Mouse (Mus musculus) thymus, adult 18-20 months (tissue): Measurements from ENCODE around the gene Rab9.

Experiments used
- DNase-seq, 2 experiments: peaks; one replicate each; pipeline ENCODE4 v3.0.0; 2022; ENCODE audit warnings: mixed read lengths in 2 of 2

Rab9 gene

GRCm38 (mm10) chrX:166479365-166479983, at the start of gene Rab9:
TSS of gene Rab9 (minus strand) at chrX:166479867.
- DNase-seq = peak; percentile 89 to 90

- DNase-seq = no peak
Measured at GRCm38 (mm10) chrX:166528126-166528525, 48.5 kb upstream of the Rab9 start.

- no peak for DNase-seq
Measured at GRCm38 (mm10) chrX:166525637-166526315, 46.1 kb upstream of the Rab9 start.

- DNase-seq = no peak
Measured at GRCm38 (mm10) chrX:166520782-166521181, 41.1 kb upstream of the Rab9 start.

GRCm38 (mm10) chrX:166518345-166518744, 38.7 kb upstream of the Rab9 start, which contains the start of gene Tceanc:
TSS of gene Tceanc (minus strand) at chrX:166518567.
- no peak for DNase-seq

GRCm38 (mm10) chrX:166516631-166517030, 37.0 kb upstream of the Rab9 start:
- no peak for DNase-seq

- DNase-seq = no peak
Measured at GRCm38 (mm10) chrX:166515923-166516322, 36.3 kb upstream of the Rab9 start.

- DNase-seq = peak in 1 of 2 experiments; percentile 12
Measured at GRCm38 (mm10) chrX:166514035-166514434, 34.4 kb upstream of the Rab9 start.

GRCm38 (mm10) chrX:166512071-166512470, 32.4 kb upstream of the Rab9 start:
- DNase-seq = no peak

- no peak for DNase-seq
Measured at GRCm38 (mm10) chrX:166511107-166511506, 31.4 kb upstream of the Rab9 start.

GRCm38 (mm10) chrX:166509761-166510738, 30.4 kb upstream of the Rab9 start:
- peak; percentile 89 to 93 for DNase-seq

- no peak for DNase-seq
Measured at GRCm38 (mm10) chrX:166504421-166504820, 24.8 kb upstream of the Rab9 start.

- no peak for DNase-seq
Measured at GRCm38 (mm10) chrX:166499496-166500190, 20.0 kb upstream of the Rab9 start.

- DNase-seq = no peak
Measured at GRCm38 (mm10) chrX:166497771-166498170, 18.1 kb upstream of the Rab9 start.

- no peak for DNase-seq
Measured at GRCm38 (mm10) chrX:166495052-166495451, 15.4 kb upstream of the Rab9 start.

- no peak for DNase-seq
Measured at GRCm38 (mm10) chrX:166478631-166479364, 869 bp downstream of the Rab9 start.

GRCm38 (mm10) chrX:166477393-166477792, 2.3 kb downstream of the Rab9 start:
- DNase-seq = no peak

- DNase-seq = no peak
Measured at GRCm38 (mm10) chrX:166472612-166473011, 7.1 kb downstream of the Rab9 start.

GRCm38 (mm10) chrX:166468321-166468720, 11.3 kb downstream of the Rab9 start:
- no peak for DNase-seq

- DNase-seq = no peak
Measured at GRCm38 (mm10) chrX:166455525-166455924, 24.1 kb downstream of the Rab9 start.

- no peak for DNase-seq
Measured at GRCm38 (mm10) chrX:166454331-166454730, 25.3 kb downstream of the Rab9 start.

GRCm38 (mm10) chrX:166453532-166453931, 26.1 kb downstream of the Rab9 start:
- DNase-seq = no peak
